Mouse (Mus musculus): Measurements from ENCODE around the gene Olfr523.
A peak's percentile ranks its signal among the peaks of the same experiment; 100 is the strongest.

The Olfr523 gene

GRCm38 (mm10) chr7:140180692-140181091 lies 7.7 kb downstream of the Olfr523 start:
- DNase-seq (ENCODE audit: low read depth, low spot score), result no peak

DNA sequence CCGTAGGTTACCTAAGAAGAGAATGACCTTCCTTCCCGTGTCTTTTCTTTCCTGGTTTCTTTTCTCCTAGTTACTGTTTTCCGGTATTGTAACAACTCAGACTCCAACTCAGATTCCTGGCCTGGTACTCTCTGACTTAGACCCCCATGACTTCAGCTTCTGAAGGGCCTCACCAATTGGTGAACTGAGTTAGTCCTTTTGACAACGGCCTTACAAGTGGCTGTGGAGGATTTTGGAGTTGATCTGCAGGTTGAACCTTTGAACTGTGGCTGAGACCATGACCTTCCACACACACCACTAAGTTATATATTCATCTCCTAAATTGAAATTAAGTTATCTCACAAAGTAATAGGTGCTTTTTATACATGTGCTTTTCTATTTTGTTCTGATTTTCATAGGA lies 11.2 kb downstream of the Olfr523 start:
- DNase-seq (ENCODE audit: low read depth, low spot score), result no peak

DNA sequence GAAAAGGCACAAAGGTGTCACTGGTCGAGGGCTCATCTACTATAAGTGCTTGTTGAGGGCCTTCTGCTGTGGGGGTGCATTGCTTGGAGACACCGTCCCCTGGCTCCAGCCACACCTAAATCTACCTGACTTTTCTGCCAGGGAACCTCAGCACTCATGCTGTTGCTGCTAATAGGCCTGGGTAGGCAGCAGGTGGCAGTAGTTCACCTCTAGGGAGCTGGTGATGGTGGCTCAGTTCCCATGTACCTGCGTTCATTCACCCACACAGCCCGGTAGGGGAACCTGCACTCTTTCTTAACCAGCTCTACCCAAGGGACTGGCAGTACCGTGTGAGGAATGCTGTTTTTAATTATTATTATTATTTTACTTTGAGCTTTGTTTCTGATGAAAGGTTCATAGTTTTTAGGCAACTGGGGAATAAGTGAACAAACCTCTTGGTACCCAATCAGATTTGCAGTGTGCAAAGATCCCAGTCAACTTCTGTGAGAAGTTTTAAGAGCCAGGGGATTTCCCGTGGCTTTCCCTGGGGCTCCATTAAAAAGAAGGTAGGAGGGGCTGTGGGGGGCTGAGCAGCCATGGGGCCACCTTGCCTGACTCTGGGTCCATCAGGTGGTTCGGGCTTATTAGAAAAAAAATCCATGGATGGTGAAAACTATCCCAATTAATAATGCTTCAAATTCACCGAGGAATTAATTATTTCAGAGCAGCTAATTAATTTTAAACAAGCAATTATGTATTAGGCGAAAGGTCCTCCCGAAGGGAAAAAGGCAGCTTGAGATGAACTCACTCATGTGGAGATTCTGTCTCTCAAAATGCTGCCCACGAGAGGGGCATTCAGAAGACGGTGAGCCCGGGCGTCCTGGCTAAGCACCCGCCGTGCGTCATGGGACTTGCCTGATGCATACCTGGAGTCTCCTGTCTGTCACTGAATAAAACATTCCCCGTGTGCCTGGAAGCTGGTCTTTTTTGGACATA lies 13.9 kb downstream of the Olfr523 start:
- peak; percentile 28 for DNase-seq (ENCODE audit: low read depth, low spot score)

DNA sequence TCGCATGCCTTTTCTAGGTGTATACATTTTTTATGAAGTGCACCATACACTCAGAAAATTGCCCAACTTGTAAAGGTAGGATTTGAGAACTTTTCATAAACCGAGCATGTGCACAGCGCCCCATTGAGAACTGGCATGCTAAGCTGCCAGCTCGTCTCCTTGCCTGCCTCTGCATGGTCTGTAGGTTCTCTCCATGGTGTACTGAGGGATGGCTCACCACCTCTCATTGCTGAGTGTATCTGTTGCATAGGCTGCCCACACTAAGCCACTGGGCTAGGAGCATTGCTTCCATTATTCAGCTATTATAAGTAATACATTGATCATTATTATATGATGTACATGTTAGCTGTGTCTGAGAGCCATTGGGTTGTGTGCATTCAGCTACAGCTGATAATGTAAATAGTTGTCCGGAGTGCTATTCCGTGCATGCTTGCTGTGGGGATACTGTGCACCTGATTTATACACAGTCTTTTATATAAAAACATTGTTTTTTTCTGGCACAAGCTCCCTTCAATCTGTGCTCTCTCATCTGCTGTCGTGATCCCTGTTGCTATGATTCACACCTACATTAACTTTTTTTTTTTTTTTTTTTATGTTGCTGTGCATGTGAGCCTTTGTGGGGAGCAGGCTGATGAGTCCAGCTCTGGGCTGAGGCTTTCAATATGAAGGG lies 14.8 kb downstream of the Olfr523 start:
- DNase-seq (ENCODE audit: low read depth, low spot score), result no peak

DNA sequence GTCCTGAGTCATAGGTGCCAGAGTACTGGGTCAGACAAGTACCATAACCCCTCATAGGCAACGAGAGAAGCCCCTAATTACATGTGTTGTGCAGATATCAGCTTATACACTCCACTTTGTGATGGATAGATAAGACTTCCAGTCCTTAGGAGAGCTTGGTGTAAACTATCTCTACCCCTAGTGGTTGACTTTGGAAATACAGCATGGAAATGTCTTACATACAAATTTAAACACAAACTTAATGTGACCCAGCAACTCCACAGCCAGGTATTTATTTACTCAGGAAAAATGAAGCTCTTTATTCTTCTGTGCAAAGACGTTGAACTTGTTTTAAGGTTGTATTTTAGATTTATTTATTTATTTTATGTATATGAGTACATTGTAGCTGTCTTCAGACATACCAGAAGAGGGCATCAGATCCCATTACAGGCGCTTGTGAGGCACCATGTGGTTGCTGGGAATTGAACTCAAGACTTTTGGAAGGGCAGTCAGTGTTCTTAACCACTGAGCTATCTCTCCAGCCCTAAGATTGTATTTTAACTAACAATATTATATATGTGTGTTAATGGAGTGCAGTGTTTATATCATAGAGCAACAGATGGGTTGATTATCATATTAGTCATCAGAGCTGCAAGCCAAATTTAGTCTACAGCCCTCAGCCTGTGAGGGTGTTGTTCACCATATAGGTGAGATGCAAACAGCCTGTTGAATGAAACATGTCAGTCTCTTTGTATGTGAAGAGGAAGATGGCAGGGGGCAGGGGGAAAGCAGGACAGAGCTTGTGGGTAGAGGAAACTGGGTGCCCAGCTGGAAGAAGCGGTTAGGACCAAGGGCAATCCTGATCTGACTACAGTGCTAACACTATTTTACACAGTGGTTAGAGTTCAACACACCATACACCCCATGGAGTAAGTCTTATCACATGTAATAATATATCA lies 15.6 kb downstream of the Olfr523 start:
- DNase-seq (ENCODE audit: low read depth, low spot score), result peak; percentile 9

- DNase-seq (ENCODE audit: low read depth, low spot score), result no peak
These were observed 17.4 kb downstream of the Olfr523 start for GRCm38 (mm10) chr7:140190435-140190834.

DNA sequence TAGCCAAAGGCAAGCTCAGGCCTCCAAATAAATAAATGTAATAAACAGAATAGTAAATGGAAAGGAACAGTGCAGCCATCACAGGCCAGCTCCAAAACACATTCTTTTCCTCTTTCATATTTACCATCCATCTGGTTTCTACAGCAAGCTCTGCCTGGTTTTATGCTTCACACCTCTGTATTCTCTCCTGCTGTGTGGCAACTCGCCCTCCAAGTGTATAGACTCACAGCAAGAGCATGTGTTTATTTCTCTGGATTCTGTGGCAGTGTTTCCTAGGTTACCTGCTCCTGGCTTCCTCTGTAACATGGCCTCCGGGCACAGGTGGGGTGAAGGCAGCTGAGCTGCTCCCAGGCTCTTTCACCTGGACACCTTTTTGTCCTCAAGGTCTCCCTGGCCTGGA lies 19.4 kb downstream of the Olfr523 start:
- DNase-seq (ENCODE audit: low read depth, low spot score), result no peak

- DNase-seq (ENCODE audit: low read depth, low spot score), result no peak
These were observed 19.8 kb downstream of the Olfr523 start for GRCm38 (mm10) chr7:140192851-140193250.

- DNase-seq (ENCODE audit: low read depth, low spot score), result no peak
These were observed 21.0 kb downstream of the Olfr523 start for GRCm38 (mm10) chr7:140194031-140194430.

- DNase-seq (ENCODE audit: low read depth, low spot score), result no peak
These were observed 23.0 kb downstream of the Olfr523 start for GRCm38 (mm10) chr7:140196002-140196401.

GRCm38 (mm10) chr7:140201090-140201489 lies 28.1 kb downstream of the Olfr523 start:
- DNase-seq (ENCODE audit: low read depth, low spot score), result no peak

GRCm38 (mm10) chr7:140205864-140206263 lies 32.8 kb downstream of the Olfr523 start, which contains the start of gene Olfr524:
Olfr524 (minus strand) TSS chr7:140205964.
- DNase-seq (ENCODE audit: low read depth, low spot score), result no peak

- DNase-seq (ENCODE audit: low read depth, low spot score), result no peak
These were observed 33.9 kb downstream of the Olfr523 start for GRCm38 (mm10) chr7:140206904-140207303.

GRCm38 (mm10) chr7:140208153-140208552 lies 35.1 kb downstream of the Olfr523 start:
- DNase-seq (ENCODE audit: low read depth, low spot score), result no peak

DNA sequence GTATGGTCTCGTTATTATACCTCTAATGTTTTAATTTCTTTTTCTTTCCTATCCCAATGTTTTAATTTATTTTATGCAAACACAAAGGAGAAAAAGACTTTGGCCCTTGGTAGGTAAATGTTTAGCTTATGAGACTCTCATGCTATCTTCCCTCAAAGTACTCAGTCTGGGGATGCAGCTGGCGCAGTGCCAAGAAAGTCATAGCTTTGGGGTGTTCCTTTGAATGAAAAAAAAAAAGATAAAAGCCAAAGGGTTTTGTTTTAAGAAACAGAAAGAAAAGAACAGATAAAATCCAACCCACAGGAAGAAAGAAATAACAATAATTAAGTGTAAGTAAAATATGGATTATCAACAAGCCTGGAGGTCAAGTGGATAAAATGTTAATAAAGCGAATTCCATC lies 35.7 kb downstream of the Olfr523 start:
- DNase-seq (ENCODE audit: low read depth, low spot score), result no peak

GRCm38 (mm10) chr7:140213841-140214240 lies 40.8 kb downstream of the Olfr523 start:
- DNase-seq (ENCODE audit: low read depth, low spot score), result no peak

GRCm38 (mm10) chr7:140217967-140218366 lies 45.0 kb downstream of the Olfr523 start, which contains the start of gene Cd163l1:
Cd163l1 (plus strand) TSS chr7:140218267.
- DNase-seq (ENCODE audit: low read depth, low spot score), result no peak

GRCm38 (mm10) chr7:140219268-140219667 lies 46.3 kb downstream of the Olfr523 start:
- no peak for DNase-seq (ENCODE audit: low read depth, low spot score)

DNA sequence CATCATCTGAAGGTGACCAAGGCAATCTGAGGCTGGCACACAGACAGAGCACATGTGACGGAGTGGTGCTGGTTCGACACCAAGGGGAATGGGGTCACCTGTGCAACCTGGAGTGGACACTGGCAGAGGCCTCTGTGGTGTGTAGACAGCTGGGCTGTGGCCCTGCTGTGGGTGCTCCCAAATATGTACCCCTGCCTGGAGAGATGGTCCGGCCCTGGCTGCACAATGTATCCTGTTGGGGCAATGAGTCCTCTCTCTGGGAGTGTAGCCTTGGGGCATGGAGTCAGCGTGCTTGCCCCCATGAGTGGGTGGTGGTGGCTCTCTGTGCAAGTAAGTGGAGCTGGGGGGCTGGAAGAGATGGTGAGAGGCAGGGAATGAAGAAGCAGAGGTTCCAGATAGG lies 47.4 kb downstream of the Olfr523 start:
- DNase-seq (ENCODE audit: low read depth, low spot score), result no peak

DNA sequence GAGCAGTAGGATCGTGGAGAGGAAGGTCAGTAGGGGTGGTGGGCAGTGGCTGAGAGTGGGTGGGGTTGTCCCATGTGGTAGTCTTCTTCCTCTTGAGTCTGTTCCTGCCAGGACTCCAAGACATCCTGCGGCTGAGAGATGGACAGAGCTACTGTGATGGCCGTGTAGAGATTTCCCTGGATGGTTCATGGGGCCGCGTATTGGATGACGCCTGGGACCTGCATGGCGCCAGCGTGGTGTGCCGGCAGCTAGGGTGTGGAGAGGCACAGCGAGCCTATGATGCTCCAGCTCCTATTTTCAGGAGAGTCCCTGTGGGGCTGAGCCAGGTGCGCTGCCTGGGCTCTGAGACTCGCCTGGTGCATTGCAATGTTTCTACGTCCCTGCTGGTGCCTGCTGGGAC lies 51.2 kb downstream of the Olfr523 start:
- no peak for DNase-seq (ENCODE audit: low read depth, low spot score)

All from WW6 (cell line).